Mouse (Mus musculus) brain, embryonic 14.5 days (tissue): ENCODE data around the gene Gab1.

Experiments
- CTCF ChIP-seq: fragments of 200-500 bp; IDR thresholded peaks from 2 replicates; pipeline ENCODE4 v1.5.1; 2012; ENCODE audit warnings: inconsistent platforms, mild to moderate bottlenecking, moderate library complexity, borderline replicate concordance; ENCODE audit not compliant: insufficient read depth, insufficient read length; ENCODE audit errors: extremely low read depth
- POLR2A ChIP-seq: fragments of 200-500 bp; IDR thresholded peaks from 2 replicates; pipeline ENCODE4 v1.6.1; 2012; ENCODE audit warnings: mild to moderate bottlenecking, inconsistent platforms, borderline replicate concordance; ENCODE audit not compliant: poor library complexity, insufficient read depth, insufficient read length, severe bottlenecking; ENCODE audit errors: extremely low read depth

DNA sequence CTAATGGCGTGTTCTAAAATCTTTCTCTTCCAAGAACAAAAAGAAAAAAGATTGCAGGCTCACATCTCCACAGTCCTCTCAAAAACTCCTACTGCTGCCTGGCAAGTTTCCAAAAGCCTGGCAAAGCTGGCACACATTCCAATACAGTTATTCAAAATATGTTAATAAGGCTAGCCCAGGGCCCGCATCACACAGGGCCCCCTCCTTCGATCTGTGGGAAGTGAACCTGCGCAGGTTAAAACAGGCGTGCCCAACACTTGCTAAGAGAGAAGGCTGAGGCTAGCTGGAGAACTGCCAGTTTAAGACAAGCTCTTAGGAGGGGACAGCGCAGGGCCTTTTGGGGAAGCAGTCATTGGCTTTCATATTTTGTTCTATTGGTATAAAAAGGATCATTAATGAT lies 23.7 kb downstream of the Gab1 start:
- no peak for TF ChIP-seq CTCF
- TF ChIP-seq POLR2A: no peak
